Mouse (Mus musculus): ENCODE data around the gene Ap2a1. TPM values are rescaled to one million over a fixed set of nuclear protein-coding genes. Genes with fewer than 3 reads are reported as not detected.

The Ap2a1 gene
- 68.0 TPM for polyA plus RNA-seq (2017; shearing (Covaris generic))

DNA sequence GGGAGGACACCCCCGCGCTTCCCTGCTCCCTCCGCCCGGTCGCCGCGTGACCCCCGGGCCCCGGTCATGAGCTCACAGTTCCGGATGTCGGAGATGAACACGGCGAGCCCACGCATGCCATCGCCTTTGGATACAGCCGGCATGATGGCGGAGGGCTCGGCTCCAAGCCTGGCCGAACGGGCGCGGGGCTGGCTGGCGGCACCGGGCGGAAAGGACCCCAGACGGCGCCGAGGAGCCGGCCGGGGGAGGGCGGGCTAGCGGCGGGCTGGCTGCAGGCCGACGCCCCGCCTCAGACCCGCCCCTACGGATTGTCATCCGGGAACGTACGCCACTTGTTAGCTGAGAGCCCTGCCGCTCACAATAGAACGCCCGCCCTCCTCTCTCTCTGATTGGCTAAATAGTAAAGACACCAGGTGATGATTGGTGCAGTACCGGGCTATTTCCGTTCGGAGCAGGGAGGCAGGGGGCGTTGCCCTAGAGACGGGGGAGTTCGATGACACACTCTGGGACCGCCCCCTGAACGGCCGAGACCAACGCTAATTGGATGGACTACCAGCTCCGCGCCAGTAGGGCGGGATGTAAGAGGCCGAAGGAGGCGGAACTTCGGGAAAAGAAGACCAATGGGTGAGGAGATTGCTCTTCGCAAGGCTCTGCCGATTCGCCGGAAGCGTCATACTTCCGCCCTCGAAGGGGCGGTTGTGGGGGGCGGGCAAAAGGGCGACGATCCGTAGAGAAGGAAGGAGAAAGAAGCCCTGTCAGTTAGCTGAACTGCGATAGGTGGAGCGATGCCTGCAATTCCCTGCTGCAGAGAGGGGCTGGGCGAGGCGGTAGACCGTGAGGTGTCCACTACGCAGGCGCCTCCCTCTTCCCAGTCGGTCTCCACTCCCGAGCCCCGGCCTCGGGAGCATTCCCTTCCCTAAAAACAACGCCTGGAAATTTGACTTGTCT lies at the start of gene Ap2a1:
Gene Ap2a1, minus strand, starts transcription at position 293 of the 948 bp plus-strand sequence.

GRCm38 (mm10) chr7:44974383-44975116 lies 45.3 kb upstream of the Ap2a1 start, which contains the start of gene Cpt1c:
TSS of gene Cpt1c (minus strand) at chr7:44974851.

GRCm38 (mm10) chr7:44942904-44943303 lies 13.6 kb upstream of the Ap2a1 start, which contains the start of gene Tsks:
TSS of gene Tsks (plus strand) at chr7:44943204.

DNA sequence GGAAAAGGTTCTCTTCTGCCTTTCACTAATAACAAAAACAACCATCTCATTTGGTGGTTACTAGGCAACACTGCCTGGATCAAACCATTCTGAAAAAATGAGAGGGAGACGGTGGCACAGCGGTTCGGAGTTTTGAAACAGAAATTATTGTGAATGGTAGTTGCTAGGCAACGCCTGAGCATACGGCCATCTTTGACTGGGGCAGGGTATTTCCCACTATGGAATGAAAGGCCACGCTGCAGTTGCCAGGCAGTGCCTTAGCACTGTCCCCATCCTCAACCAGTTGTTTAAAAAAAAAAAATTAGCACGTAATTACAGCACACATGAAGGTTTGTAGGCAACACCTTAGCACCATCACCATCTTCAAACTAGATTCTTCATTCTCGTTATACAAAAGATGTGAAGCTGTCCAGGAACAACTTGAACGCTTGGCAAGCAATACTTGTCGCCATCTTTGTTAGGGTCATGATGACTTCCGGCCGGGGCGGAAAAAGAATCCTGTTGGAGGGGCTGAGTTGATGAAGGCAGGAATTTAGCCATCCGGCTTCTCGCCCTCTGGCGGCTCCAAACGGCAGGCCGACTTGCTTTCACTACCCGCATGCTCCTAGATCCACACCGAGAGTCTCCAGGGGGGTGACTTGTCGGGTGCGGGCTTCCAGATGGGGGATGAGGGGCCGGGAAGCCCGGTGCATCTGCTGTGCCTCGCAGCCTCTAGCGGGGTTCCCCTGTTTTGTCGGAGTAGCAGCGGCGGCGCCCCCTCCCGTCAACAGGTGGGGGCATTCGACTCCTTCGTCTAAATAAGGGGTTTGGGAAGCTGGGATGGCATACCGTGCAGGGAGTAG lies 33.5 kb downstream of the Ap2a1 start, which contains the start of gene Fuz:
Gene Fuz, plus strand, starts transcription at position 487 of the 842 bp plus-strand sequence.

DNA sequence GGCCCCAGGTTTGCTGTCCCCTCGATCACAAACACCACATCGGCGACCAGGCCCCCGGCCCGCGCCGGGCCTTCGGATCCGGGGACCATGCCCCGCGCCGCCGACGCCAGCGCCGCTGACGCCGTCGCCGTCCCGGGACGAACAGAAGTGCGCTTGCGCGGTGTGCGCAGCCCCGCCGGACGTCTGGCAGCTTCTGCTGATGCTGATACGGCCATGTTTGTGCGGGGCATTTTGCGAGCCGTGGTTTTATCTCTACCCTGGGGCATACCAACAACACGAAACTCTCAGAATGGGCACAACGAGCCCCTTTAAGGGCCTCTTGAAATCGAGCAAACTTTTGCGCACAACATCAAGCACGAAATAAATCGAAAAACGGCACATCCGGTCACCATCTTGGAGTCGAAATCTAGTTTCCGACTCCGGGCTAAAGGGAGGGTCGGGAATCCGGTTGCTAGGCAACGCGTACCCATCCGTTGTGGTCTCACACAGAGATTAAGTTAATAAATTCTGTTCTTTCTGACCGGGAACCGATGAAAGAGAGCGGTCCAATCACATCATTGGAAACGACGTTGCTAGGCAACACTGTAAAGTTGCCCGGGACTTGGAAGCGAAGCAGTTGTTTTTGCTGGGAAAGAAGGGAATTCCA lies 36.9 kb downstream of the Ap2a1 start, which contains the start of gene Med25:
Gene Med25, minus strand, starts transcription at position 437 of the 646 bp plus-strand sequence.

DNA sequence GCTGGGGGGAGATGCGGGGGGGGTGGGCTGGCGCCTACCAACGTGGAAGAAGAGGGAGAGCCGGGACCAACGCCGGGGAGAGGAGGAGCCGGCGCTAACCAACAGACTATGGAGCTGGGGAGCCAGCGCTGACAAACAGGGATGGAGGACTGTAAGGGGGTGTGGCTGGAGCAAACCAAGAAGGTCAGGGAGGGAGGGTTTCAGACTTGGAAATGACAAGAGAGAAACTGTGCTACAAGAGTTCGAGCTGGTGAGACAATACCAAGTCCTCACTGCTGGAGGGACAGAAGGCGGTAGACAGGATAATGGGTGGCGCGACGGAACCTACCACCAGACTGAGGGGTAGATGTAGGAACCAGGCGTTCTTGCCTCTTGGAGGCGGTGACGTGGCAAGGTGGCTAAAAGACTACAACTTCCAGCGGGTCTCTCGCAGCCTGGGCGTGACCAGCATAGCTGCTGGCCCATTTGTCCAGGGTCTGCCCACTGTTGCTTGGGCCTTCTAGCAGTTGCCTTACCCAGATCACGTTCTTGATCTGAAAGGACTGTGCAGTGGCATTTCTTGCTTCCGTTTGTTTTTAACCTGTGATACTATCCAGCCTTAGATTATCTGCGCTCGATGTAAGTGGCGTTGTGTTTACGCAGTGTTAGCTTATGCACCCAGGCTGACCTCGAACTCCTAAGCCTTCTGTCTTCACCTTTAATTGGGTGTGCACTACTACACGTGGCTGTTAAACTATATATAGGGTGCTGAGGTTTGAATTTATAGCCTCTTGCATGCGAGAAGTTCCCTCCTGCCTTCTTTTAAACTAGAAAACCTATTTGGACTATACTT lies 59.4 kb downstream of the Ap2a1 start, which contains the start of gene Ptov1:
Gene Ptov1, minus strand, starts transcription at position 92 of the 832 bp plus-strand sequence.

DNA sequence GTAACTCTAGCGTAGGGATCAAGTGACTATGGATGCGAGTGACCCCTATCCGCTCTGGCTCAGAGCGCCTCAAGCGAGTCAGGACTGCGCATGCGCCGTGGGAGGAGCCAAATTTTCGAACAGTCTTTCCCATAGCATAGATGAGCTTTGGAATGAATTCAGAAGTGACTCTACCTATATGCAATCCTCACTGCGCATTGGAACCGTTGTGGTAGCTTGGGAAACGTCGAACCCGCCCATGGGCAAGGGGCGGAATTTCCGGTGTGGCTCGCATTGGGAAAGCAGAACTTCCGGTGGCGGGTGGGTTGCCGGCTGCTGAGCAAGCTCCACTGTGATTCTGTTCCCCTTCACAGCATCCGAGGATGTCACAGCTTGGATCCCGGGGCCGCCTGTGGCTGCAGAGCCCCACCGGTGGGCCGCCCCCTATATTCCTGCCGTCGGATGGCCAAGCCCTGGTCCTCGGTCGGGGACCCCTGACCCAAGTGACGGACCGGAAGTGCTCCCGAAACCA lies 72.2 kb downstream of the Ap2a1 start, which contains the start of gene Pnkp:
Gene Pnkp, plus strand, starts transcription at position 98 of the 511 bp plus-strand sequence.

Other genes starting within 250 kb of the Ap2a1 start
- not detected for gene Izumo2, start 220.8 kb downstream of the Ap2a1 start, polyA plus RNA-seq (2017; shearing (Covaris generic))
- gene Vrk3, start 181.1 kb downstream of the Ap2a1 start, polyA plus RNA-seq (2017; shearing (Covaris generic)): 106 TPM
- gene Zfp473, start 178.4 kb downstream of the Ap2a1 start, polyA plus RNA-seq (2017; shearing (Covaris generic)): 0.71 TPM
- gene Nup62, start 113.4 kb downstream of the Ap2a1 start, polyA plus RNA-seq (2017; shearing (Covaris generic)): 43.8 TPM
- 2.3 TPM for gene Il4i1, start 113.1 kb downstream of the Ap2a1 start, polyA plus RNA-seq (2017; shearing (Covaris generic))
- gene Atf5, start 112.8 kb downstream of the Ap2a1 start, polyA plus RNA-seq (2017; shearing (Covaris generic)): 0.39 TPM
- 35.4 TPM for gene Akt1s1, start 80.5 kb downstream of the Ap2a1 start, polyA plus RNA-seq (2017; shearing (Covaris generic))
- gene Tbc1d17, start 80.4 kb downstream of the Ap2a1 start, polyA plus RNA-seq (2017; shearing (Covaris generic)): 93.5 TPM
- 105 TPM for gene Pnkp, start 72.4 kb downstream of the Ap2a1 start, polyA plus RNA-seq (2017; shearing (Covaris generic))
- gene Ptov1, start 59.7 kb downstream of the Ap2a1 start, polyA plus RNA-seq (2017; shearing (Covaris generic)): 27.7 TPM
- 59.3 TPM for gene Med25, start 36.8 kb downstream of the Ap2a1 start, polyA plus RNA-seq (2017; shearing (Covaris generic))
- 45.3 TPM for gene Fuz, start 33.4 kb downstream of the Ap2a1 start, polyA plus RNA-seq (2017; shearing (Covaris generic))
- gene Tsks, start 13.7 kb upstream of the Ap2a1 start, polyA plus RNA-seq (2017; shearing (Covaris generic)): not detected
- 0.30 TPM for gene Cpt1c, start 45.4 kb upstream of the Ap2a1 start, polyA plus RNA-seq (2017; shearing (Covaris generic))
- 175 TPM for gene Prmt1, start 57.1 kb upstream of the Ap2a1 start, polyA plus RNA-seq (2017; shearing (Covaris generic))
- 235 TPM for gene Irf3, start 68.2 kb upstream of the Ap2a1 start, polyA plus RNA-seq (2017; shearing (Covaris generic))
- gene Bcl2l12, start 69.2 kb upstream of the Ap2a1 start, polyA plus RNA-seq (2017; shearing (Covaris generic)): 35.8 TPM
- gene Scaf1, start 86.9 kb upstream of the Ap2a1 start, polyA plus RNA-seq (2017; shearing (Covaris generic)): 38.8 TPM
- 24.1 TPM for gene Rras, start 88.5 kb upstream of the Ap2a1 start, polyA plus RNA-seq (2017; shearing (Covaris generic))
- gene Prr12, start 123.4 kb upstream of the Ap2a1 start, polyA plus RNA-seq (2017; shearing (Covaris generic)): 4.0 TPM
- 115 TPM for gene Nosip, start 132.9 kb upstream of the Ap2a1 start, polyA plus RNA-seq (2017; shearing (Covaris generic))
- 3.0 TPM for gene Prrg2, start 133.2 kb upstream of the Ap2a1 start, polyA plus RNA-seq (2017; shearing (Covaris generic))
- 10.7 TPM for gene Rcn3, start 162.7 kb upstream of the Ap2a1 start, polyA plus RNA-seq (2017; shearing (Covaris generic))
- gene Fcgrt, start 174.4 kb upstream of the Ap2a1 start, polyA plus RNA-seq (2017; shearing (Covaris generic)): 2.8 TPM
- 2,481 TPM for gene Rps11, start 194.9 kb upstream of the Ap2a1 start, polyA plus RNA-seq (2017; shearing (Covaris generic))
- 2,316 TPM for gene Rpl13a, start 199.3 kb upstream of the Ap2a1 start, polyA plus RNA-seq (2017; shearing (Covaris generic))
- not detected for gene Gm45713, start 206.7 kb upstream of the Ap2a1 start, polyA plus RNA-seq (2017; shearing (Covaris generic))
- gene Flt3l, start 206.9 kb upstream of the Ap2a1 start, polyA plus RNA-seq (2017; shearing (Covaris generic)): 309 TPM
- 59.4 TPM for gene Pih1d1, start 224.8 kb upstream of the Ap2a1 start, polyA plus RNA-seq (2017; shearing (Covaris generic))
- 58.9 TPM for gene Aldh16a1, start 225.1 kb upstream of the Ap2a1 start, polyA plus RNA-seq (2017; shearing (Covaris generic))
- 0.08 TPM for gene Slc17a7, start 234.5 kb upstream of the Ap2a1 start, polyA plus RNA-seq (2017; shearing (Covaris generic))